Mouse (Mus musculus) neural tube, embryonic 14.5 days (tissue): ENCODE measurements around the gene Dst. TPM values are rescaled to one million over a fixed set of nuclear protein-coding genes. Genes with fewer than 3 reads are reported as not detected.
A peak's percentile ranks its signal among the peaks of the same experiment; 100 is the strongest.

Experiments
- ATAC-seq: fragments of 200-750 bp; cut with Nextera tagmentation; 2 replicates; pipeline ENCODE4 v1.8.0; 2017; ENCODE audit warnings: low read depth, mild to moderate bottlenecking, moderate TSS enrichment, moderate library complexity
- H3K27ac ChIP-seq: fragments of 300-500 bp; sonication (generic); 2 replicates; pipeline ENCODE4 v1.5.1; 2014; ENCODE audit warnings: low read depth, mild to moderate bottlenecking, control low read depth, low read length, moderate library complexity, mixed read lengths
- H3K27me3 ChIP-seq: fragments of 300-500 bp; sonication (generic); 2 replicates; pipeline ENCODE4 v1.6.1; 2014; ENCODE audit warnings: low read length; ENCODE audit not compliant: control insufficient read depth, insufficient read depth
- H3K36me3 ChIP-seq: fragments of 300-500 bp; sonication (generic); 2 replicates; pipeline ENCODE4 v1.6.1; 2014; ENCODE audit warnings: low read length, mixed read lengths; ENCODE audit not compliant: control insufficient read depth, insufficient read depth
- H3K4me1 ChIP-seq: fragments of 300-500 bp; sonication (generic); 2 replicates; pipeline ENCODE4 v1.6.1; 2014; ENCODE audit warnings: low read length; ENCODE audit not compliant: control insufficient read depth, insufficient read depth
- H3K4me2 ChIP-seq: fragments of 300-500 bp; sonication (generic); 2 replicates; pipeline ENCODE4 v1.6.1; 2014; ENCODE audit warnings: mild to moderate bottlenecking, low read depth, low read length, control low read depth
- H3K4me3 ChIP-seq: fragments of 300-500 bp; sonication (generic); 2 replicates; pipeline ENCODE4 v1.5.1; 2014; ENCODE audit warnings: low read depth, low read length, control low read depth, mixed read lengths
- H3K9ac ChIP-seq: fragments of 300-500 bp; sonication (generic); replicated peaks from 2 replicates; pipeline ENCODE4 v1.6.1; 2014; ENCODE audit warnings: low read depth, mild to moderate bottlenecking, control low read depth, low read length, mixed read lengths
- H3K9me3 ChIP-seq: fragments of 300-500 bp; sonication (generic); 2 replicates; pipeline ENCODE4 v1.6.1; 2016; ENCODE audit warnings: low read length; ENCODE audit not compliant: control insufficient read depth
- WGBS: fragments of 180-500 bp; shearing (Covaris S2); extraction: QIAGEN DNeasy Blood & Tissue Kit; methylation state at CpG from one replicate; pipeline ENCODE4 v1.1.7; 2014; 5-methylcytosine and 5-hydroxymethylcytosine counted together
- polyA plus RNA-seq: library from polyadenylated mRNA; unstranded; fragments of >200 nt; fragmentation: Nextera tagmentation; extraction: Ambion mirVana; gene quantifications from 2 replicates; pipeline ENCODE4 v1.2.1, GENCODE M21; 2014

Dst gene
- polyA plus RNA-seq, 1 experiment from 2014 or later = 66.8 TPM

- peak; percentile 50; the same call in 1 of the 2 replicates for ATAC-seq
- Histone ChIP-seq H3K4me2 (no peak overlapping the region), H3K4me1 (no peaks in the 10 kb centered on the region), H3K27ac (no peak overlapping the region; the same call in 1 of the 2 replicates), H3K4me3 (no peak overlapping the region), H3K36me3 (peaks cover 41% of the 10 kb centered on the region), H3K9me3 (no peaks in the 10 kb centered on the region), H3K27me3 (no peaks in the 10 kb centered on the region), H3K9ac (no peak overlapping the region)
- WGBS = 64% methylated on average over 19 of the region's 19 CpGs
Observed at GRCm38 (mm10) chr1:34167151-34168057, 259.4 kb downstream of the Dst start.

GRCm38 (mm10) chr1:34169086-34169485 is 261.1 kb downstream of the Dst start:
- 89% methylated on average over 12 of the region's 12 CpGs for WGBS
- Histone ChIP-seq H3K36me3 (peaks cover 38% of the 10 kb centered on the region), H3K4me3 (no peak overlapping the region), H3K9me3 (no peaks in the 10 kb centered on the region), H3K27me3 (no peaks in the 10 kb centered on the region), H3K4me2 (no peak overlapping the region), H3K4me1 (no peaks in the 10 kb centered on the region), H3K9ac (no peak overlapping the region), H3K27ac (no peak overlapping the region)
- ATAC-seq = no peak

GRCm38 (mm10) chr1:34174517-34174916 is 266.5 kb downstream of the Dst start:
- H3K36me3 ChIP-seq = peaks cover 48% of the 10 kb centered on the region
- 94% methylated on average over 15 of the region's 15 CpGs for WGBS

GRCm38 (mm10) chr1:34174961-34175360 is 266.9 kb downstream of the Dst start:
- H3K27me3 ChIP-seq = no peaks in the 10 kb centered on the region
- H3K27ac ChIP-seq = no peak overlapping the region
- no peak overlapping the region for H3K4me3 ChIP-seq
- no peak for ATAC-seq
- H3K36me3 ChIP-seq = peaks cover 50% of the 10 kb centered on the region
- H3K4me1 ChIP-seq = no peaks in the 10 kb centered on the region
- no peak overlapping the region for H3K9ac ChIP-seq
- no peak overlapping the region for H3K4me2 ChIP-seq
- WGBS = 82% methylated on average over 8 of the region's 8 CpGs
- no peaks in the 10 kb centered on the region for H3K9me3 ChIP-seq

More at GRCm38 (mm10) chr1:34174517-34174916, 266.5 kb downstream of the Dst start:
- Histone ChIP-seq H3K9me3 (no peaks in the 10 kb centered on the region), H3K9ac (no peak overlapping the region), H3K27ac (no peak overlapping the region), H3K27me3 (no peaks in the 10 kb centered on the region), H3K4me3 (no peak overlapping the region), H3K4me1 (no peaks in the 10 kb centered on the region), H3K4me2 (no peak overlapping the region)
- ATAC-seq = no peak

- no peak overlapping the region for H3K27ac ChIP-seq
- WGBS = 93% methylated on average over 41 of the region's 41 CpGs
Observed at GRCm38 (mm10) chr1:34178022-34178727, 270.1 kb downstream of the Dst start.

GRCm38 (mm10) chr1:34179756-34180155 is 271.7 kb downstream of the Dst start:
- Histone ChIP-seq H3K9ac (no peak overlapping the region), H3K27me3 (no peaks in the 10 kb centered on the region), H3K9me3 (no peaks in the 10 kb centered on the region), H3K36me3 (peaks cover 32% of the 10 kb centered on the region), H3K27ac (no peak overlapping the region), H3K4me1 (peaks cover 11% of the 10 kb centered on the region; the same call in 1 of the 2 replicates), H3K4me3 (no peak overlapping the region), H3K4me2 (no peak overlapping the region)
- no peak for ATAC-seq
- WGBS = 97% methylated on average over 19 of the region's 19 CpGs

More at GRCm38 (mm10) chr1:34178022-34178727, 270.1 kb downstream of the Dst start:
- Histone ChIP-seq H3K4me1 (peaks cover 10% of the 10 kb centered on the region; the same call in 1 of the 2 replicates), H3K9ac (no peak overlapping the region), H3K9me3 (no peaks in the 10 kb centered on the region), H3K4me2 (no peak overlapping the region), H3K4me3 (no peak overlapping the region), H3K27me3 (no peaks in the 10 kb centered on the region), H3K36me3 (peaks cover 35% of the 10 kb centered on the region)
- no peak for ATAC-seq

GRCm38 (mm10) chr1:34182406-34183249 is 274.6 kb downstream of the Dst start:
- 0 out of 2 replicates have a peak overlapping the region, but pooled peaks have one; percentile 39 for H3K27ac ChIP-seq
- ATAC-seq = peak; percentile 78
- H3K4me1 ChIP-seq = peaks cover 11% of the 10 kb centered on the region; the same call in 1 of the 2 replicates
- no peak overlapping the region for H3K9ac ChIP-seq
- H3K27me3 ChIP-seq = no peaks in the 10 kb centered on the region
- WGBS = 42% methylated on average over 24 of the region's 24 CpGs
- no peak overlapping the region for H3K4me2 ChIP-seq
- H3K4me3 ChIP-seq = no peak overlapping the region
- peaks cover 31% of the 10 kb centered on the region for H3K36me3 ChIP-seq
- no peaks in the 10 kb centered on the region for H3K9me3 ChIP-seq

GRCm38 (mm10) chr1:34183250-34183926 is 275.4 kb downstream of the Dst start:
- no peak overlapping the region for H3K27ac ChIP-seq
- H3K9ac ChIP-seq = no peak overlapping the region
- peaks cover 25% of the 10 kb centered on the region for H3K36me3 ChIP-seq
- H3K4me2 ChIP-seq = no peak overlapping the region
- 33% methylated on average over 12 of the region's 12 CpGs for WGBS
- H3K4me1 ChIP-seq = peaks cover 11% of the 10 kb centered on the region; the same call in 1 of the 2 replicates
- no peaks in the 10 kb centered on the region for H3K27me3 ChIP-seq
- H3K9me3 ChIP-seq = no peaks in the 10 kb centered on the region
- no peak overlapping the region for H3K4me3 ChIP-seq
- ATAC-seq = 0 out of 2 replicates have a peak, but pooled peaks have one; percentile 42
